Mouse (Mus musculus) left cerebral cortex, postnatal 4 days (tissue): ENCODE results near the gene Tmco4. TPM values are rescaled to one million over a fixed set of nuclear protein-coding genes. Genes with fewer than 3 reads are reported as not detected.
A peak's percentile ranks its signal among the peaks of the same experiment; 100 is the strongest.

Experiments used
- DNase-seq: peaks from one replicate; pipeline ENCODE4 v3.0.0-alpha.2; 2022
- intact Hi-C: fragments of 180-260 bp; cut with DNase I; formaldehyde crosslinking; loops from one replicate; pipeline ENCODE4 v1.15.1; 2025
- total RNA-seq, 2 experiments: library from RNA; stranded (reverse); gene quantifications; 2 replicates each; pipeline ENCODE4 v1.2.3; 2021

The Tmco4 gene
- total RNA-seq, 2 experiments from 2014 or later = 0.74 to 1.4 TPM

DNA sequence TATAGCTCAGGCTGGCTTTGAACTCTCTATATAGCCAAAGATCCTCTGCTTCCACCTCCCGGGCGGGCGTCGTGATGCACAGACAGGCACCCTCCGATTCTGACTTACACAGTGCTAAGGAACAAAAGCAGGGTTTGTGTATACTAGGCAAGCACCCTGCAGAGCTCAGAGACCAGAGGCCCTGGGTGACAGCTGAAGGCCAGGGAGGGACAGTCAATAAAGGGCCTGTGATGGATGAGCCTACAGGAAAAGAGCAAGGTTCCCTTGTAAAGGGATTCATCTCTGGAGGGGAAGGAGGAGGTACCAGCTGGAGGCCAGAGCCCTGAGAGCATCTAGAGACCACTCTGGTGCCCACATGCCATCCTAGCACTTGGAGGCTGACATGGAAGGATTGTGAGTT, 80.7 kb downstream of the Tmco4 start:
- DNase-seq = no peak
- intact Hi-C loops = no loop called here

DNA sequence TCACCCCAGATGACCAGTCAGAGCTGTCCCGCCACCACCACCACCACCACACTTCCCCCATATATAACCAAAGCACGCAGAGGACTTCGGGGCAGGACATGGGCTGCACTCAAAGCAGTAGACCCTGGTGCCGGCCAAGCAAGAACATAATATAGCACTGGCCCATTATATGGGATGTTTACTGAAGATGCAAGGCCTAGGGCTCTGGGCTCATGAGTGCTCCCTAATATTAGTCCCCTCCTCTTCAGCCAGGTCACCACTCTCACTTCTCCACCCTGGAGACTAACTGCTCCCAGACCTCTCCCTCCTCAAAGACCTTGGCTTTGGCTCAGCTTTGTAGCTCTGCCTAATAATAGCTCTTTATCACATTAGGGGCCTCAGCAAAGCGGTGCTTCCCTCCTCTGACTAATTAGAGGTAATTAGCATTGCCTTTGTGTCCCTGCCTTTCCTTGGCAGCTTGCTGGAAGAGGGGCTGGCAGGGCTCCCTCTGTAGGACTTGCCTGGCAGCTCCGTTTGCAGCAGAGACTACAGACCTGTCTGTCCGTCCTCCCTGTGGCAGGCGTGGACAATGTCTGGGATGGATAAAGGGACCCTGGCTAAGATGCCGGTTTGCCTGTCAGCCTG, 81.7 kb downstream of the Tmco4 start:
- intact Hi-C loops = no loop called here
- peak; percentile 84 for DNase-seq

DNA sequence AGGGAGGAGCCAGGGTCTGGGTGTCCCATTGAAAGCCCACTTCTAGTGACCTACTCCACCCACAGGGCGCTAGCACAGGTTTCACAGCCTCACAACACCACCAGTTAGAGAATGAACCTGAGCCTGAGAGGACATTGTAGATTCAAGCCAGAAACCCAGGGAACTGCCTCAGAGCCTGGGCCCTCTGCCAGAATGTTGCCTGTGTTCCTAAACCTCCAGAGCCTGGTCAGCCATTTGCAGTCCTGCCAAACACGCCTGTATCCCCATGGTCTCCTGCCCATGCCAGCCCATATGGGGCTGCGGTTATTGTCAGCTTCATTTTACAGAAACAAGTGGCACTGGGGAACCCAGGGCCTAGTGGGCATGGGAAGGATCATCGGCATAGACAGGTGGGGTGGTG, 82.6 kb downstream of the Tmco4 start:
- peak; percentile 94 for DNase-seq
- intact Hi-C loops = no loop called here

DNA sequence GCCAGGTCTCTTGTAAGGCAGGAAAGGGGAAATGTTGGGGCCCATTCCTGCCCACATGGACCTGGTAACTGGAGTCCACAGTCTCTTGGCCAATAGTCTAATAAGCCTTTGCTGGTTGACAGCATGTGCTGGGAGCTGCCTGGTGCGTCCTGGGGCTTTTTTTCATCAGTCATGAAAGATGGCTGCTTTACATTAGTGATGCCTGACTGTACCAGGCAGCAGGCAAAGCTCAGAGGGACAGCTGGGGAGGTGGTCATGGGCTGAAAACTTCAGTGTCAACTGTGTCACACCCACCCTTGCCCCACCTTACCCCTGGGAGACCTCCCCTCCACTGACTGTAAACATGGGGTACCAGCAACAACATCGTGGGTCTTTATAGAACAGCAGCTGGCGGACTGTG, 83.1 kb downstream of the Tmco4 start:
- no peak for DNase-seq
- intact Hi-C loops = no loop called here

DNA sequence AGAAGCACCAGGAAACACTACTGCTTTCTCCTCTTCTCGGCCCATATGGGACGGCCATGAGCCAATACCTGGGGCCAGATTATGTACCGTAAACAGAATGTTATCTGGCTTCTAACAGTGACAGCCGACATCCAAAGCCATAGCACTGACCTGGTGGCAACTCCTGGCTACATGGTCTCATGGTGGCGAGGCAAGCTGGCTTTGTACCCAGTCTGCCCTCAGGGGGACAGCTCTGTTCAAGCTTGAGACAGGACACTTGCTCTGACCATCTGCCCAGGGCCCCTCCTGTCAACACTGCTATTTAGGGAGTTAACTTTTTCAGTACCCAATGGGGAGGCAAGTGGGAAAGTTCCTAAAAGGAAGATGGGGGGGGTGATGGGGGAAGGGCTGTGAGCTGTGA, 84.6 kb downstream of the Tmco4 start:
- intact Hi-C loops = no loop called here
- peak; percentile 77 for DNase-seq

DNA sequence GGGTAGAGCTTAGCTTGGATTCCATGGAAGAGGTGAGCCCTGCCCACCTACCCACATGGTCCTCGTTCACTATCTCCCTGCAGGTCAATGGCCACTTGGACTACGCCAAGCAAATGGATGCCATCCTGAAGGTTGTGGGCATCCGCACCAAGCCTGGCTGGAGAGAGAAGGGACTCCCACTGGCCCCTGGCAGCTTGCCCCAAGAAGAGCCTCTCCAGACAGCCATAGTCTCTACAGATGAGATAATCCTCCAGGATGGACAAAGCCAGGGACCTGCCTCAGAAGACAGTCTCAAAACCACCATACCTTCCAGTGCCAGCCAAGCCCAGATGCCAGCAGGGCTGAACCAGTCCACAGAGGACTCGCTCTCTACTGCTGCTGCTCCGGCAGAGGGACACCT, 85.3 kb downstream of the Tmco4 start:
- intact Hi-C loops = no loop called here
- no peak for DNase-seq

DNA sequence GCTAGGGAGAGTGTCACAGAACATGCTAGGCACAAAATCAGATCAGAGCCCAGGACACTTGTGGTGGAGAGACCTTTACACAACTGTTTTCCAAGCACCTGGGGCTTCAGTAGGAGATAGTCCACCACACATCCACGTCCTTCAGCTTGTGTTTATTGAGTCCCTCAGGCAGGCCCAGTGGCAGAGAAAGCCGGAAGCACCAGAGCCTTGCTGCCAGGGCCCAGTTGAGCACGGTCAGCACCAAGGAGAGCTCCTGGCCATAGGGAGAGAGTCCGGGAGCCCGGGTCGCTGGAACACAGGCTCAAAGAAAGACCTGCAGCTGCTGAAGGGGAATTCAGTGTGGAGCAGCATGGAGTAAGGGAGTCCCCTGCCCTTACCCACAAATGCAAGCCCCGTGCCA, 86.9 kb downstream of the Tmco4 start:
- intact Hi-C loops = no loop called here
- DNase-seq = no peak

DNA sequence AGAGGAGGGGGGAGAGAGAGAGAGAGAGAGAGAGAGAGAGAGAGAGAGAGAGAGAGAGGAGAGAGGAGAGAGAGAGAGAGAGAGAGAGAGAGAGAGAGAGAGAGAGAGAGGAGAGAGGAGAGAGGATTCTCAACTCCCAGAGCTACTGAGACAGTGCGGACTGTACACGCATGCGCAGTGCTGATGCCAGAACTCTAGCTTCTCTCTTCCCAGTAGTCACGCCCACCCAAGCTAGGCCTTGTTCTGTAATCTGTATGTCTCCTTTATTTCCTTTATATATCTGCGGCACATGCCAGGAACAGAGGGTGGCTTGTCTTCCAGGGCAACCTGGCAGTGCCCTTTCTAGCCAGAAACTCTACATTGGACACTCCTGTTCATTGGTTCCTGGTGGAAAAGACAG, 92.1 kb downstream of the Tmco4 start:
- DNase-seq = no peak
- intact Hi-C loops = no loop called here

DNA sequence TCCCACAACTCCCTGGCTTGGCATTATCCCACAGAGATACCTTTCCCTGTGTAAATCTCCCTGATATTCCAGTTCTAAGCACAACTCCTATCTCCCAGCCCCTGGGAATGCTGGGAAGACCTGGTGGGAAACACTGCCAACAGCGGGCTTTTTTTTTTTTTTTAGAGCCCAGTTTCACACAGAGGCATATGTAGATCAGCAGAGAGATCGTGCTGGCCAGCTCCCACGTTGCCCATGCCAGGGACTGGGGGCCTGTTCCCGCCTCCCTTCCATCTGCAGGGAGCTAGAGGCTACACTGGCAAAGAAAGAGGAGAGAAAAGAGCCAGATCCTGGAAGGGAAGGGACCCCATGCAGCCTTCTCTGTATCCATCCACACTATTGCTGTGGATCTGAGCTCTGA, 95.6 kb downstream of the Tmco4 start:
- peak; percentile 61 for DNase-seq
- intact Hi-C loops = no loop called here

DNA sequence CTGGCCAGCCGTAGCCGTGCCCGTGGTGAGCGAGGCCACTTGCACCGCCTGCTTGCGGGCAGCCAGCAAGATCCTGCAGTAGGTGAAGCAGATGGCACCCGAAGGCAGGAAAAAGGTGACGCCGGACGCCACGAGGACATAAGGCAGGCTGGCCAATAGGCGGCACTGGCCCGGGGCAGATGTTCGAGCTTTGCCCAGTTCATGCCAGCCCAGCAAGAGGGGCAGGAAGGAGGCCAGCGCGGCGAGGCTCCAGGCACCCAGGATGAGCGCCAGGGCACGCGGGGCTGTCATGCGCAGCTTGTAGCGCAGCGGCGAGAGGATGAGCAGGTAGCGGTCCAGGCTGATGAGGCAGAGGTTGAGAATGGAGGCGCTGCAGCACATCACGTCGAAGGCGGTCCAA, 101.4 kb downstream of the Tmco4 start:
- intact Hi-C loops = no loop called here
- DNase-seq = no peak

DNA sequence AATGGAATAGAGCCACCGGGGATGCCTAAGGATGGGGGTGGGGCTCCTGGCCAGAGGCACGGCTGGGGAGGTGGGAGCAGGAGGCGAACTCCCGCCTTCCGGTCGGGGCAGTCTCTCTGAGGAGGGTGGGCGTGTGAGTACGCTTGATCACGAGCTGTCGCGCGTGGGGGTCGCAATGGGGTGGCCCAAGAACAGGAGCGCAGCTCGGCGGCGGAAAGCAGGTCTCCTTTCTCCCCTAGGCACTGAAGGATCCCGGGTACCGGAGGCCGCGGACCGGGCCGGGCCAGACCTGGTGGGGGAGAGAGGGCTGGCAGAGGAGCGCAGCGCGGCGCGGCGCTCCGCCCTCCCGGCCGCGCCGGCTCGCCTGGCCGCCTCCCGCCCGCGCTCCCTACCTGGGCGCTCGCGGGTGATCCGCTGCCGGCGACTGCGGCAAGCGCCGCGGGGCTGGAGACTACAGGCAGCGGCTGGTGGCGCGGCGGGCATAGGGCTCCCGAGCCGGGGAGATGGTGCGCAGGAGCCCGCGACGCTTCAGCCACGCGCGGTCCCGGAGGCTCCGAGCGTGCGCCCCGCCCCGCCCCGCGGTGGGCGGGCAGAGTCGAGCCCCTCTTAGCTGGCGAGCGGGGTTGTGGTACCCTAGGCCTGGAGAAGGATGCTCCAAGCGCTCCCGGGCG, 102.5 kb downstream of the Tmco4 start, which contains the start of gene Htr6:
Gene Htr6, minus strand, starts transcription at position 530 of the 671 bp plus-strand sequence.
- no peak for DNase-seq
- intact Hi-C loops = no loop called here

DNA sequence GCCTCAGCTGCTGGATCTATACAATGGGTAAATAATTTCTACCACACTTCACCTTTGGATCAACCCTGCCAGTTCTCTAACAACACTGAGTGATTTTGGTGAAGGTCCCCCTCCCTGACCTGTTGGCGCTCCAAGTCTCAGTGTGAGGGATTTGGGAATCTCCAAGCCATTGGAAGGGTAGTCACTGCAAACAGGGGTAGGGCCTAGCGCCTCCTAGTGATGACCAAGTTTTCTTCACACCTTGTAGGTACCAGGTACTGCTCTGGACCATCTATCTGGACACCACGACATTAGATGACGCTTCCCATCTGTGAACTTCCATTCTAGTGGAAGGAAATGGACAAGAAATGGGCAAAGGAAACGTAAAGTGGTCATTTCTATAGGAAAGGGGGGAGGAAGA, 103.2 kb downstream of the Tmco4 start:
- intact Hi-C loops = loop anchor here (2.0 kb wide), 1 partner anchor 151 kb away; no protein-coding TSS in a partner anchor

DNA sequence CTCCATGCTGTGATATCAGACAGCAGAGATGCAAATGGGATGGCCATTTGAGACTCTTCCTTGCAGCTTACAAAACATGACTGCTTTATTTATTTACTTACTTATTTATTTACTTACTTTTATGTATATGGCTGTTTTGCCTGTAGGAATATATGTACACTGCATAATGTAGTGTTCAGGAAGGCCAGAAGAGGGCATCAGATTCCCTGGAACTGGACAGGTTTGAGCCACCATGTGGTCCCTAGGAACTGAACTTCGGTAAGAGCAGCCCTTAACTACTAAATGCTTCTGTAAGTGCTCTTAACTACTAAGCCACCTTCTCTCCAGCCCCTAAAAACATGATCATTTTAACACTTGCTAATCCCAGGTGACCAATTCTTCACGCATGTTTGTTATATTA, 105.6 kb downstream of the Tmco4 start:
- DNase-seq = no peak
- intact Hi-C loops = no loop called here

More for the DNA sequence above, 103.2 kb downstream of the Tmco4 start:
- DNase-seq = no peak

DNA sequence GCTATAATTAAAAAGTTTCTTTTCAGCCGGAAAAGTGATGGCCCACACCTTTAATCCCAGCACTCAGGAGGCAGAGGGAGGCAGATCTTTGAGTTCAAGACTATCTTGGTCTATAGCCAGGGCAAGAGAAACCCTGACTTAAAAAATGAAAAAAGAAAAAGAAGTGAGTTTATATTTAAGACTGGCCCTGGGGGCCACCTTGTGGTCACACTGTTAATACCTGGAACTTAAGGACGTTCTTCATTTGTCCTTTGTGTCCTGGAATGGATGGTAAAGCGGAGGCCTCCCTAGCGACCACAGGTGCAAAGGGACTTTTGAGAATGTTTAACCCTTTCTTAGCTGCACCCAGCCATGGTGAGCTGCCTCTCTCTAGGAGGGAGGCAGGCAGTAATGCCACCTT, 106.0 kb downstream of the Tmco4 start:
- intact Hi-C loops = no loop called here

DNA sequence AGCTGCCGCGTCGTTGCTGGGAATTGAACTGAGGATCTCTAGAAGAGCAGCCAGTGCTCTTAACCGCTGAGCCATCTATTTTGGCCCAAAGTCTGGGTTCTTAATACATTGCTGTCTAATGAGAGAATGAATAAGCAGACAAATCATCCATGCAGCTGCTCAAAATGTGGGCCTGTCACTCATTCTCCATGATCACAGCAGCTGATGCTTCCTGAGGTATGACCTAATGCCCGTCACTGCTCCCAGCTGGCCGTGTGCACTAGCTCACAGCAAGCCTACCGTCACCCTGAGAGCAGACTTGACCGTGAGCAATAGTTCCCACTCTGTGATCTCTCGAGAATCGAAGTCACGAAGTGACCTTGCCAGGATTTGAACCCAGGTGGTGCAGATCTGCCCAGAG, 106.8 kb downstream of the Tmco4 start:
- intact Hi-C loops = no loop called here
- no peak for DNase-seq

More for the DNA sequence above, 106.0 kb downstream of the Tmco4 start:
- DNase-seq = no peak

DNA sequence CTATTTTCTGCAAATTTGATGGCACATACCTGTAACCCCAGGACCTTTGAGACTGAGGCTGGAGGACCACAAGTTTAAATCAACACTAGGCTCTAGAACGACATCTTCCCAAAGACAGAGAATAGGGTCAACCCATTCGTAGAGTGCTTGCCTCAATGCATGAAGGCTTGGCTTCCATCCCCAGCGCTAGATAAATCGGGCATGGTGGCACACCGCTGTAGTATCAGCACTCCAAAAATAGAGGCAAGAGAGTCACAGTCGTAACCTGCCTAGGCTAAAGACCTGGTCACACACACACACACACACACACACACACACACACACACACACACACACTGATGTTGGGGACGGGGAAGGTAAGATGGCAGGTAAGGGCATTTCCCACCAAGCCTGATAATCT, 107.6 kb downstream of the Tmco4 start:
- intact Hi-C loops = loop anchor here (10.0 kb wide), 2 partner anchors 175 to 205 kb away; no protein-coding TSS in a partner anchor
- DNase-seq = no peak

DNA sequence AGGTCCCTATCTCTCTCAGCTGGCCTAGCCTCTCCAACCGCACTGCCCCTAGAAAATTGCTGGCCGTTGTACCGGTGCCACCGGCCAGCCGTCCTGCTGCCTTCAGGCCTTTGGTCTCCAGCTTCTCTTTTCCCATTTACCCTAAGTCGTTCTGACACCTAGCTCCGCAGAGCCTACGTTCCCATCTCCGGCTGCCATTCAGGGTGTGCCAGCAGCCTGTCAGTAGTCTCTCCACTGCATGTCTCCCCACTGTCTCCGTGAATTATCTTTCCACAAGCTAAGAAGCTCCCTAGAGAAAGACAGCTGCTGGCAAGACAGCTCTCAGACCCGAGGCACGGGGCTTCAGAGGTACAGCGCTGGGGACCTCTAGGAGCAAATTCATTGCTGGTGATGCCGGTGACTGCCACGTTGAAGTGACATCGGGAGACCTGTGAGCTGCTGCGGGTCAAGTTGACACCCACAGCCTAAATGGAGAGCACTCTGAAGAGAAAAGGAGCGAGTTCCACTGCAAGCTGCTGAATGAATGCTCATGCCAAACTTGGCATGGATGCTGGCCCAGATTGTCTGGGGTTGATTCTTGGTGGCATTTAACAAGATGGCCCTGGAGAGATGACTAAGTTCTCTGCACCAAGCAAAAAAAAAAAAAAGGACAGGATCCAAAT, 108.7 kb downstream of the Tmco4 start:
- intact Hi-C loops = loop anchor here (10.0 kb wide), 2 partner anchors 173 to 203 kb away; no protein-coding TSS in a partner anchor
- peak; percentile 71 for DNase-seq

DNA sequence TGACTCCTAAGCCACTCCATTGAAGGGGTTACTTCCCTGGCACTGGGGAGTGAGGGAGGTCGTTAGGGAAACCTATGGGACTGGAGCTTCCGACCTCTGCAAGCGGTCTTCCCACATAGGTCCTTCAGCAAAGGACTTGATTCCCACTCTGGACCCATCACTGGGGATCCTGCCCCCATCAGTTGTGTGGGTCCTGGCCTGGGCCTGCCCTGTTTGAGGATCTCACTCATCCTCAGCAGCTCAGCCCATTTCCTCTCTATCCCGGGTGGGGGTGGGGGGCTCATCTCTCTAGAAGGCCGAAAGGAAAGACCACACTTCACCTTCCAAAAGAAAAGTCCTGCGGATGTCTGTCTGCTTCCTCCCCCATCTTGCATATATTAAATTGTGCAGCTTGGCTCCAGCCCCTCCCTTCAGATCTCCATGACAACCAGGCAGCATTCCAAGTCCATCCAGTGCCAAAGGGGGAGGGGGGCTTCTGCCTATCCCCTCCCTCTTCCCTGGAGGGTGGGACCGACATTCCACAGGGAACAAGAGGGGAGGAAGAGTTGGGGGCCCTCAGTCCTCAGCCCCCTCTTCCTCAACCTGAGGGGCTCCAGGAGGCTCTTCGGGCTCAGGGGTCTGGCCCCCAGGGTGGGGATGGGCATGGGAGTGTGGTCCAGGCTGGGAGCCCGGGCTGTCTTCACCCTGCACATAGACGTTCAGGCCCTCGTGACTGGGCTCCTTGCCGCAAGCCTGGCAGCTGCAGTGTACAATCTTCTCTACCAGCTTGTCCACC, 110.3 kb downstream of the Tmco4 start:
- intact Hi-C loops = loop anchor here (10.0 kb wide), 2 partner anchors 172 to 202 kb away; no protein-coding TSS in a partner anchor
- peak; percentile 93 for DNase-seq

DNA sequence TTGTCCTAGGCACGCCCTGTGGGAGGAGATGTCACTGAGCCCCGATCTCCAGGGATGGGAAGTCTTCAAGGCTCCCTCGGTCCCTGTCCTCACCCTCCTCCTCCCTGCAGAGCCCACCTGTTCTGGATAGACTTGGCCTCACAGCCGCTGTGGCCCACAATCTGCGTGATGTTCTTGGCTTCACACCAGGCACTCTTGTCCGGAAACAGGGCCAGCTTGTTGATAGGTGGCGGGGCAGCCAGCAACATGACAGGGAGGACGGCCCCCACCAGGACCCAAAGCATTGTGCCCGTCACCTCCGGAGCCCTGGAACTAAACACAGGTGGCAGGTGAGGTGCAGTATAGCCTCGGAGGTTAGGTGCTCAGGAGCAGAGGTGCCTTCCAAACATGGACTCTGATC, 112.6 kb downstream of the Tmco4 start:
- intact Hi-C loops = loop anchor here (5.0 to 10.0 kb wide), 3 partner anchors 169 to 252 kb away; no protein-coding TSS in a partner anchor
- DNase-seq = no peak

DNA sequence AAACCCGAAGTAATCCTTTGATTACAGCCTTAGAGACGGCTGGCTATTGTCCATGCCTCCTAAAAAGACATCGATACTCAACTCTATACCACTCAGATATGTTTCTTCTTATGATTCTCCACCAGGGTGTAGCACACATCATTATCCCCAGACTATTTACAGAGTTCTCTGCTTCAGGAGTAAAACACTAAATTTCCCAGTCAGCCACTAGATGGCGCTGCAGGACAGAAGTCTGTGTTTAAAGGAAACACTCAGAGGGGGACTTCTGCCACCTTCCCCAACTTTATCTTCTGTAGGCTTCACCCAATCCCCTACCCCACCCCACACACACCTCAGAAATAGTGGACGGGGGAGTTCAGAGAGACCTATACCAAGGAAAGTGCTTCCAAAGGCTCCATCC, 113.3 kb downstream of the Tmco4 start:
- intact Hi-C loops = loop anchor here (5.0 to 10.0 kb wide), 3 partner anchors 169 to 251 kb away; no protein-coding TSS in a partner anchor
- peak; percentile 91 for DNase-seq

DNA sequence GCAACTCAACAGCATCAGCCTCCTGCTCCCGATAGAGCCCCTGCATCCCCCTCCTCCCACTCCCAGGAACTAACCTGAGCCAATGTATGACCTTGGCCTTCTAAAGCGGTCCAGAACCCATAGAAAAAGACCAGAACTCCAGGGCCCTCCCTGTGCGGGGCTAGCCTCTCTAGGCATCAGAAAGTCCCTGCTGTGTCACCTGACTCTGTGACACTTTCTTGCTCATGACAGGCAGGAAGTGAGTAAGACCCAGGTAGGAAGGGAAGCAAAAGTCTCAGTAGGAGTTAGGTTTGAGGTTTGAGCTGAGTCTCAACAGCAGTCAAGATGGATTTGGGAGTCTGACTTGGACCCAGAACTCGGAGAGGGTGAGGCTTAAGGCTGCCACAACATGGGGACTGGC, 114.3 kb downstream of the Tmco4 start:
- intact Hi-C loops = loop anchor here (5.0 to 10.0 kb wide), 3 partner anchors 168 to 250 kb away; no protein-coding TSS in a partner anchor
- no peak for DNase-seq
